Mouse (Mus musculus) lung, embryonic 16.5 days (tissue): ENCODE results near the gene Rpl4. TPM values are rescaled to one million over a fixed set of nuclear protein-coding genes. Genes with fewer than 3 reads are reported as not detected.
"Not testable (repeated sequence)": the region's sequence is repeated elsewhere in the genome, so short reads cannot be mapped to it uniquely, and the experiment has no call there.

ENCODE experiments used
- ATAC-seq: fragments of 200-750 bp; cut with Nextera tagmentation; 2 replicates; pipeline ENCODE4 v1.8.0; 2017; ENCODE audit warnings: low read depth, mild to moderate bottlenecking, moderate library complexity
- H3K27ac ChIP-seq: fragments of 300-500 bp; sonication (generic); 2 replicates; pipeline ENCODE4 v1.5.1; 2014; ENCODE audit warnings: mild to moderate bottlenecking, control low read depth, low read length
- H3K27me3 ChIP-seq: fragments of 300-500 bp; sonication (generic); 2 replicates; pipeline ENCODE4 v1.6.1; 2014; ENCODE audit warnings: low read depth, low read length, mixed read lengths; ENCODE audit not compliant: control insufficient read depth, insufficient read depth
- H3K36me3 ChIP-seq: fragments of 300-500 bp; sonication (generic); 2 replicates; pipeline ENCODE4 v1.6.1; 2014; ENCODE audit warnings: low read length; ENCODE audit not compliant: control insufficient read depth, insufficient read depth
- H3K4me1 ChIP-seq: fragments of 300-500 bp; sonication (generic); replicated peaks from 2 replicates; pipeline ENCODE4 v1.6.1; 2014; ENCODE audit warnings: low read length, mixed read lengths; ENCODE audit not compliant: control insufficient read depth, insufficient read depth
- H3K4me2 ChIP-seq: fragments of 300-500 bp; sonication (generic); 2 replicates; pipeline ENCODE4 v1.6.1; 2014; ENCODE audit warnings: low read depth, low read length, control low read depth
- H3K4me3 ChIP-seq: fragments of 300-500 bp; sonication (generic); 2 replicates; pipeline ENCODE4 v1.5.1; 2014; ENCODE audit warnings: mild to moderate bottlenecking, low read length, control low read depth
- H3K9ac ChIP-seq: fragments of 300-500 bp; sonication (generic); 2 replicates; pipeline ENCODE4 v1.6.1; 2014; ENCODE audit warnings: low read length, control low read depth
- H3K9me3 ChIP-seq: fragments of 300-500 bp; sonication (generic); 2 replicates; pipeline ENCODE4 v1.6.1; 2016; ENCODE audit warnings: low read length; ENCODE audit not compliant: control insufficient read depth
- WGBS: fragments of 180-500 bp; shearing (Covaris S2); extraction: QIAGEN DNeasy Blood & Tissue Kit; methylation state at CpG from one replicate; pipeline ENCODE4 v1.1.7; 2014; 5-methylcytosine and 5-hydroxymethylcytosine counted together
- polyA plus RNA-seq: library from polyadenylated mRNA; unstranded; fragments of >200 nt; fragmentation: Nextera tagmentation; extraction: Ambion mirVana; gene quantifications from 2 replicates; pipeline ENCODE4 v1.2.1, GENCODE M21; 2015

Rpl4 gene
- polyA plus RNA-seq, 1 experiment from 2014 or later = 1,112 TPM

DNA sequence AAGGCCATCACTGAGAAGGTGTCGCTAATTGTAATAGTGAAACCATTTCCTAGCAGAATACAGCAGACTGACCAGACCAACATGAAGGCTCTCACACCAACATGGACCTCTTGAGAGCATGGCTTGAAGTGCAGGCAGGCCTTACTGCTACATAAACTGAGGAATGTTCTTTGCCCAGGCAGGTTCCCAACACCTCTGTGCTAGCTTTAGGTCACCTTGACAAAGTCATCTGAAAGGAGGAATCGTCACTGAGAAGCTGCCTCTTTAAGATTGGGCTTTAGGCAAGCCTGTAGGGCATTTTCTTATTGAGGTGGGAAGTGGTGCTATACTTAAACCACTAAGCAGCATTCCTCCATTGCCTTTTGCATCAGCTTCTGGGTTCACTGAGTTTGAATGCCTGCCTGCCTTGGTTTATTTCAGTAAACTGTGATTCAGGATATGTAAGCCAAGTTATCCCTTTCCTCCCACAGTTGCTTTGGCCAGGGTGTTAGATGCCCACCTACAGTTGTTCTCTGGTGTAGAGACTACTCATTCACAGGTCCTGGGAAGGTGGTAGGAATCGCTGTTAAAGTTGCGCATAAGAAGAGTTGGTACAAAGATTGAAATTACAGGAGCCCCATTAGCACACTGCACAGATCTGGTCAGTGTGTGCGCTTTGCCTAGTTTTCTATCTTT is 11.1 kb downstream of the Rpl4 start:
- 89% methylated on average over 5 of the region's 5 CpGs for WGBS
- ATAC-seq = no peak
- no peak overlapping the region for H3K9ac ChIP-seq
- H3K4me1 ChIP-seq = peaks cover 6% of the 10 kb centered on the region; the same call in 1 of the 2 replicates
- no peak overlapping the region for H3K4me3 ChIP-seq
- H3K27me3 ChIP-seq = no peaks in the 10 kb centered on the region
- no peak overlapping the region for H3K27ac ChIP-seq
- H3K9me3 ChIP-seq = no peaks in the 10 kb centered on the region
- no peak overlapping the region for H3K4me2 ChIP-seq
- H3K36me3 ChIP-seq = peaks cover 28% of the 10 kb centered on the region

- 90% methylated on average over 1 of the region's 1 CpGs for WGBS
- H3K36me3 ChIP-seq = peaks cover 14% of the 10 kb centered on the region
- ATAC-seq = no peak
- no peak overlapping the region for H3K9ac ChIP-seq
- no peaks in the 10 kb centered on the region for H3K4me1 ChIP-seq
- no peak overlapping the region for H3K4me2 ChIP-seq
- no peaks in the 10 kb centered on the region for H3K9me3 ChIP-seq
- no peak overlapping the region for H3K27ac ChIP-seq
- no peaks in the 10 kb centered on the region for H3K27me3 ChIP-seq
- H3K4me3 ChIP-seq = no peak overlapping the region
Measured at GRCm38 (mm10) chr9:64193879-64194278, 20.7 kb downstream of the Rpl4 start.

DNA sequence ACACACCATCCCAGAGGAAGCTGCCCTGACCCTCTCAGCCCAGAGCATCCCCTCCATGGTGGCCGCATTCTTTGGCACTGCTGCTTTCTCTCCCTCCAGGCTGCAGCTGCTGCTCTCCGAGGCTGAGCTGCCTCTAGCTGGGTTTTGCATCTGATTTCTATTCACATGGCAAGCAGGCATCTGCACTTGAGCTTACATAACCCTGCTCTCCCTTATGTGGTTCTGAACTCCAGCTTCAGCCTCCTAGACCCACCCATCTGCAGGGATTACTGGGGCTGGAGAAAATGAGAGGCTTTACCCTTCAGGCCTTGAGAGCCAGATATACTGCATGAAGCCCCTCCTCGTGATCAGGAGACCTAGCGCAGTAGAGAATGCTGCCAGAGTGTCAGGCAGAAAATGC is 22.4 kb downstream of the Rpl4 start:
- WGBS = 75% methylated on average over 4 of the region's 4 CpGs

GRCm38 (mm10) chr9:64197524-64197923 is 24.3 kb downstream of the Rpl4 start:
- H3K27me3 ChIP-seq = no peaks in the 10 kb centered on the region
- no peaks in the 10 kb centered on the region for H3K9me3 ChIP-seq
- no peak overlapping the region for H3K4me2 ChIP-seq
- 88% methylated on average over 8 of the region's 8 CpGs for WGBS
- peaks cover 4% of the 10 kb centered on the region; the same call in 1 of the 2 replicates for H3K36me3 ChIP-seq
- no peak overlapping the region for H3K9ac ChIP-seq
- H3K4me3 ChIP-seq = no peak overlapping the region
- H3K27ac ChIP-seq = no peak overlapping the region
- no peaks in the 10 kb centered on the region for H3K4me1 ChIP-seq
- no peak for ATAC-seq

More for the DNA sequence above, 22.4 kb downstream of the Rpl4 start:
- no peak overlapping the region for H3K9ac ChIP-seq
- H3K36me3 ChIP-seq = peaks cover 14% of the 10 kb centered on the region
- ATAC-seq = no peak
- no peak overlapping the region for H3K27ac ChIP-seq
- H3K4me2 ChIP-seq = no peak overlapping the region
- H3K4me3 ChIP-seq = no peak overlapping the region
- H3K27me3 ChIP-seq = no peaks in the 10 kb centered on the region
- H3K9me3 ChIP-seq = no peaks in the 10 kb centered on the region
- H3K4me1 ChIP-seq = no peaks in the 10 kb centered on the region

- ATAC-seq = no peak
- H3K9ac ChIP-seq = no peak overlapping the region
- no peaks in the 10 kb centered on the region for H3K4me1 ChIP-seq
- 91% methylated on average over 5 of the region's 5 CpGs for WGBS
- no peak overlapping the region for H3K27ac ChIP-seq
- no peaks in the 10 kb centered on the region for H3K27me3 ChIP-seq
- H3K4me2 ChIP-seq = no peak overlapping the region
- peaks cover 3% of the 10 kb centered on the region; the same call in 1 of the 2 replicates for H3K36me3 ChIP-seq
- no peaks in the 10 kb centered on the region for H3K9me3 ChIP-seq
- H3K4me3 ChIP-seq = no peak overlapping the region
Measured at GRCm38 (mm10) chr9:64198068-64198762, 25.0 kb downstream of the Rpl4 start.

- WGBS = 72% methylated on average over 7 of the region's 7 CpGs
- not testable (repeated sequence) for H3K4me2 ChIP-seq, H3K4me1 ChIP-seq, H3K9me3 ChIP-seq, H3K36me3 ChIP-seq, H3K9ac ChIP-seq, H3K4me3 ChIP-seq, ATAC-seq, H3K27ac ChIP-seq, H3K27me3 ChIP-seq
Measured at GRCm38 (mm10) chr9:64198763-64199418, 25.7 kb downstream of the Rpl4 start.

- Histone ChIP-seq H3K4me2 (no peak overlapping the region), H3K4me1 (no peaks in the 10 kb centered on the region), H3K9ac (no peak overlapping the region), H3K9me3 (no peaks in the 10 kb centered on the region), H3K36me3 (peaks cover 4% of the 10 kb centered on the region; the same call in 1 of the 2 replicates), H3K27me3 (no peaks in the 10 kb centered on the region), H3K27ac (no peak overlapping the region), H3K4me3 (no peak overlapping the region)
- 43% methylated on average over 2 of the region's 2 CpGs for WGBS
- no peak for ATAC-seq
Measured at GRCm38 (mm10) chr9:64199897-64200296, 26.7 kb downstream of the Rpl4 start.

DNA sequence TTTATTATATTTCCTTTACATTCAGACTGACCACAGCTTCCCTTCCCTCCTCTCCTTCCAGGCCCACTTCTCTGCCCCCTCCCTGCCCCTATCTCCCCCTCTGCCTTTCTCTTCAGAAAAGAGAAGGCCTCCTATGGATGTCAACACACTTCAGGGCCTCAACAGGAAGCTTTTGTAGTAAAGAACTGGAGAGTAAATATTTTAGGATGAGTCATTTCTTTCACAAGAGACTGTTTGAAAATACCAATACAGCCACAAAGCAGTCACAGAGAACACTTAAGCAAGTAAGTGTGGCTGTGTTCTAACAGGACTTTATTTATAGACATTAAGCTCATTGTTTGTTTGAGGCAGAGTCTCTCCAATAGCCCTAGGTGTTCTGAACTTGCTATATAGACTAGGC is 29.2 kb downstream of the Rpl4 start:
- Histone ChIP-seq H3K27ac (no peak overlapping the region), H3K27me3 (no peaks in the 10 kb centered on the region), H3K4me2 (no peak overlapping the region), H3K4me3 (no peak overlapping the region), H3K9ac (no peak overlapping the region), H3K9me3 (no peaks in the 10 kb centered on the region), H3K36me3 (peaks cover 4% of the 10 kb centered on the region), H3K4me1 (no peaks in the 10 kb centered on the region)
- no peak for ATAC-seq

GRCm38 (mm10) chr9:64202866-64203265 is 29.7 kb downstream of the Rpl4 start:
- H3K27ac ChIP-seq = no peak overlapping the region
- H3K4me1 ChIP-seq = no peaks in the 10 kb centered on the region
- no peak overlapping the region for H3K4me3 ChIP-seq
- ATAC-seq = no peak
- H3K9ac ChIP-seq = no peak overlapping the region
- H3K4me2 ChIP-seq = no peak overlapping the region
- peaks cover 4% of the 10 kb centered on the region for H3K36me3 ChIP-seq
- no peaks in the 10 kb centered on the region for H3K9me3 ChIP-seq
- no peaks in the 10 kb centered on the region for H3K27me3 ChIP-seq
